Mouse (Mus musculus) neural tube, embryonic 11.5 days (tissue): Measurements from ENCODE around the gene Ppm1l. TPM values are rescaled to one million over a fixed set of nuclear protein-coding genes. Genes with fewer than 3 reads are reported as not detected.

ENCODE experiments used
- ATAC-seq: fragments of 200-750 bp; cut with Nextera tagmentation; 2 replicates; pipeline ENCODE4 v1.8.0; 2017; ENCODE audit warnings: moderate number of reproducible peaks, mild to moderate bottlenecking, moderate TSS enrichment, moderate library complexity; ENCODE audit not compliant: insufficient read depth, low FRiP score, low TSS enrichment
- DNase-seq: peaks from one replicate; pipeline ENCODE4 v3.0.0-alpha.2; 2015; ENCODE audit warnings: low spot score
- H3K27ac ChIP-seq: fragments of 300-500 bp; sonication (generic); 2 replicates; pipeline ENCODE4 v1.5.1; 2014; ENCODE audit warnings: low read depth, mild to moderate bottlenecking, low read length
- H3K27me3 ChIP-seq: fragments of 300-500 bp; sonication (generic); 2 replicates; pipeline ENCODE4 v1.6.1; 2014; ENCODE audit warnings: mild to moderate bottlenecking, low read length, mixed read lengths; ENCODE audit not compliant: control insufficient read depth, insufficient read depth
- H3K36me3 ChIP-seq: fragments of 300-500 bp; sonication (generic); 2 replicates; pipeline ENCODE4 v1.6.1; 2014; ENCODE audit warnings: mild to moderate bottlenecking, low read length, moderate library complexity, mixed read lengths; ENCODE audit not compliant: control insufficient read depth, insufficient read depth
- H3K4me1 ChIP-seq: fragments of 300-500 bp; sonication (generic); 2 replicates; pipeline ENCODE4 v1.6.1; 2014; ENCODE audit warnings: low read length, mixed read lengths; ENCODE audit not compliant: control insufficient read depth, insufficient read depth
- H3K4me2 ChIP-seq: fragments of 300-500 bp; sonication (generic); 2 replicates; pipeline ENCODE4 v1.6.1; 2014; ENCODE audit warnings: low read depth, mild to moderate bottlenecking, moderate library complexity
- H3K4me3 ChIP-seq: fragments of 300-500 bp; sonication (generic); 2 replicates; pipeline ENCODE4 v1.5.1; 2014; ENCODE audit warnings: low read depth, low read length
- H3K9ac ChIP-seq: fragments of 300-500 bp; sonication (generic); 2 replicates; pipeline ENCODE4 v1.6.1; 2014; ENCODE audit warnings: mild to moderate bottlenecking, low read length
- H3K9me3 ChIP-seq: fragments of 300-500 bp; sonication (generic); 2 replicates; pipeline ENCODE4 v1.6.1; 2016; ENCODE audit warnings: low read length; ENCODE audit not compliant: control insufficient read depth
- WGBS: fragments of 180-500 bp; shearing (Covaris S2); extraction: QIAGEN DNeasy Blood & Tissue Kit; methylation state at CpG from one replicate; pipeline ENCODE4 v1.1.7; 2014; 5-methylcytosine and 5-hydroxymethylcytosine counted together
- polyA plus RNA-seq: library from polyadenylated mRNA; unstranded; fragments of >200 nt; fragmentation: Nextera tagmentation; extraction: Ambion mirVana; gene quantifications from 2 replicates; pipeline ENCODE4 v1.2.1, GENCODE M21; 2014

The Ppm1l gene
- polyA plus RNA-seq, 1 experiment from 2014 or later = 22.6 TPM

- ATAC-seq = no peak
- WGBS = 95% methylated on average over 4 of the region's 4 CpGs
- no peak overlapping the region for H3K9ac ChIP-seq
- H3K4me2 ChIP-seq = no peak overlapping the region
- no peaks in the 10 kb centered on the region for H3K4me1 ChIP-seq
- DNase-seq = no peak
- H3K4me3 ChIP-seq = no peak overlapping the region
- H3K9me3 ChIP-seq = no peaks in the 10 kb centered on the region
- H3K36me3 ChIP-seq = no peaks in the 10 kb centered on the region
- no peak overlapping the region for H3K27ac ChIP-seq
- no peaks in the 10 kb centered on the region for H3K27me3 ChIP-seq
Measured at GRCm38 (mm10) chr3:69346514-69346913, 29.9 kb downstream of the Ppm1l start.

GRCm38 (mm10) chr3:69348197-69348920, 31.7 kb downstream of the Ppm1l start:
- Histone ChIP-seq H3K4me3 (no peak overlapping the region), H3K4me1 (no peaks in the 10 kb centered on the region), H3K27ac (no peak overlapping the region), H3K9me3 (no peaks in the 10 kb centered on the region), H3K9ac (no peak overlapping the region), H3K27me3 (no peaks in the 10 kb centered on the region), H3K4me2 (no peak overlapping the region), H3K36me3 (no peaks in the 10 kb centered on the region)
- DNase-seq (no peak), ATAC-seq (no peak)
- 89% methylated on average over 11 of the region's 11 CpGs for WGBS

- H3K27me3 ChIP-seq = no peaks in the 10 kb centered on the region
- H3K4me2 ChIP-seq = no peak overlapping the region
- no peaks in the 10 kb centered on the region for H3K4me1 ChIP-seq
- H3K9ac ChIP-seq = no peak overlapping the region
- H3K9me3 ChIP-seq = no peaks in the 10 kb centered on the region
- no peak overlapping the region for H3K27ac ChIP-seq
- H3K36me3 ChIP-seq = no peaks in the 10 kb centered on the region
- ATAC-seq (no peak), DNase-seq (no peak)
- no peak overlapping the region for H3K4me3 ChIP-seq
- 86% methylated on average over 4 of the region's 4 CpGs for WGBS
Measured at GRCm38 (mm10) chr3:69348921-69349237, 32.2 kb downstream of the Ppm1l start.

GRCm38 (mm10) chr3:69349973-69350372, 33.3 kb downstream of the Ppm1l start:
- Histone ChIP-seq H3K36me3 (no peaks in the 10 kb centered on the region), H3K9ac (no peak overlapping the region), H3K27me3 (no peaks in the 10 kb centered on the region), H3K4me1 (no peaks in the 10 kb centered on the region), H3K4me2 (no peak overlapping the region), H3K27ac (no peak overlapping the region), H3K9me3 (no peaks in the 10 kb centered on the region), H3K4me3 (no peak overlapping the region)
- ATAC-seq = no peak
- no peak for DNase-seq
- 92% methylated on average over 6 of the region's 6 CpGs for WGBS

- no peaks in the 10 kb centered on the region for H3K27me3 ChIP-seq
- H3K4me1 ChIP-seq = no peaks in the 10 kb centered on the region
- no peak for ATAC-seq
- no peaks in the 10 kb centered on the region for H3K36me3 ChIP-seq
- WGBS = 95% methylated on average over 1 of the region's 1 CpGs
- no peak overlapping the region for H3K27ac ChIP-seq
- DNase-seq = no peak
- no peak overlapping the region for H3K4me2 ChIP-seq
- no peak overlapping the region for H3K4me3 ChIP-seq
- H3K9me3 ChIP-seq = no peaks in the 10 kb centered on the region
- H3K9ac ChIP-seq = no peak overlapping the region
Measured at GRCm38 (mm10) chr3:69352194-69352593, 35.5 kb downstream of the Ppm1l start.

GRCm38 (mm10) chr3:69354681-69355080, 38.0 kb downstream of the Ppm1l start:
- no peak for DNase-seq
- WGBS = 92% methylated on average over 2 of the region's 2 CpGs
- Histone ChIP-seq H3K4me1 (no peaks in the 10 kb centered on the region), H3K27ac (no peak overlapping the region), H3K9me3 (no peaks in the 10 kb centered on the region), H3K36me3 (no peaks in the 10 kb centered on the region), H3K9ac (no peak overlapping the region), H3K4me2 (no peak overlapping the region), H3K27me3 (no peaks in the 10 kb centered on the region), H3K4me3 (no peak overlapping the region)
- ATAC-seq = no peak

- H3K9ac ChIP-seq = no peak overlapping the region
- no peaks in the 10 kb centered on the region for H3K36me3 ChIP-seq
- H3K4me3 ChIP-seq = no peak overlapping the region
- H3K9me3 ChIP-seq = no peaks in the 10 kb centered on the region
- no peak overlapping the region for H3K27ac ChIP-seq
- 84% methylated on average over 7 of the region's 7 CpGs for WGBS
- no peak overlapping the region for H3K4me2 ChIP-seq
- H3K4me1 ChIP-seq = no peaks in the 10 kb centered on the region
- H3K27me3 ChIP-seq = no peaks in the 10 kb centered on the region
- no peak for ATAC-seq
- DNase-seq = no peak
Measured at GRCm38 (mm10) chr3:69356078-69356665, 39.5 kb downstream of the Ppm1l start.

GRCm38 (mm10) chr3:69356781-69357180, 40.1 kb downstream of the Ppm1l start:
- Histone ChIP-seq H3K4me1 (no peaks in the 10 kb centered on the region), H3K9me3 (no peaks in the 10 kb centered on the region), H3K4me2 (no peak overlapping the region), H3K27ac (no peak overlapping the region), H3K4me3 (no peak overlapping the region), H3K9ac (no peak overlapping the region), H3K36me3 (no peaks in the 10 kb centered on the region), H3K27me3 (no peaks in the 10 kb centered on the region)
- 89% methylated on average over 5 of the region's 5 CpGs for WGBS
- DNase-seq (no peak), ATAC-seq (no peak)

GRCm38 (mm10) chr3:69357897-69358619, 41.4 kb downstream of the Ppm1l start:
- Histone ChIP-seq H3K36me3 (no peaks in the 10 kb centered on the region), H3K4me1 (no peaks in the 10 kb centered on the region), H3K4me2 (no peak overlapping the region), H3K27ac (no peak overlapping the region), H3K4me3 (no peak overlapping the region), H3K27me3 (no peaks in the 10 kb centered on the region), H3K9me3 (no peaks in the 10 kb centered on the region), H3K9ac (no peak overlapping the region)
- ATAC-seq (no peak), DNase-seq (no peak)
- WGBS = 88% methylated on average over 12 of the region's 12 CpGs
